Mouse (Mus musculus) brain, embryonic 14.5 days (tissue): Measurements from ENCODE around the gene Lmo1. TPM values are rescaled to one million over a fixed set of nuclear protein-coding genes. Genes with fewer than 3 reads are reported as not detected.

Source experiments
- DNase-seq: peaks from one replicate; pipeline ENCODE4 v3.0.0-alpha.2; 2011; ENCODE audit warnings: low read depth
- CTCF ChIP-seq: fragments of 200-500 bp; IDR thresholded peaks from 2 replicates; pipeline ENCODE4 v1.5.1; 2012; ENCODE audit warnings: inconsistent platforms, mild to moderate bottlenecking, moderate library complexity, borderline replicate concordance; ENCODE audit not compliant: insufficient read depth, insufficient read length; ENCODE audit errors: extremely low read depth
- POLR2A ChIP-seq: fragments of 200-500 bp; IDR thresholded peaks from 2 replicates; pipeline ENCODE4 v1.6.1; 2012; ENCODE audit warnings: mild to moderate bottlenecking, inconsistent platforms, borderline replicate concordance; ENCODE audit not compliant: poor library complexity, insufficient read depth, insufficient read length, severe bottlenecking; ENCODE audit errors: extremely low read depth
- polyA plus RNA-seq: library from polyadenylated mRNA; depleted of rRNA; stranded (reverse); fragments of >200 nt; gene quantifications from 2 replicates; pipeline ENCODE4 v1.2.3, GENCODE M21; 2012

Gene Lmo1
- polyA plus RNA-seq, 1 experiment, result 131 TPM

GRCm38 (mm10) chr7:109196399-109197082 is 21.5 kb upstream of the Lmo1 start:
- peak; percentile 90 for DNase-seq
- TF ChIP-seq CTCF (no peak), POLR2A (no peak)

DNA sequence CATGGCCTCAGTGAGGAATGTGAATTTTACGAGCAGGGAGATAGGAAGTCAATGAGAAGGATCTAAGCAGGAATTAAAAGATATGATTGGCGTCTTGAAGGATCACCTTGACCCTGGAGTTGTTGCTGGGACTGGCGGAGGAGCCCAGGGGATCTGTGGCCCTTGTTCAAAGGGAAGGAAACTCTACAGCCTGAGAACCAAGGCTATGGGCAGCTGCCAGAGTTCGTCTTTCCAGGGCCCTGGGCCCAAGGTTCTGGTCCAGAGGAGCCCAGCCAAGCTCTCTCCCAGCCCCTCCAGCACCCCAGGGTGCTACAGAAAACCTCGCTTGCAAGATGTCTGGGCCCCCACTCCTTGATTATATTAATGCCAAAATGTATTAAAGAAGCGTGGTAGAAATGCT is 21.0 kb upstream of the Lmo1 start:
- no peak for TF ChIP-seq CTCF
- TF ChIP-seq POLR2A, result no peak
- no peak for DNase-seq

DNA sequence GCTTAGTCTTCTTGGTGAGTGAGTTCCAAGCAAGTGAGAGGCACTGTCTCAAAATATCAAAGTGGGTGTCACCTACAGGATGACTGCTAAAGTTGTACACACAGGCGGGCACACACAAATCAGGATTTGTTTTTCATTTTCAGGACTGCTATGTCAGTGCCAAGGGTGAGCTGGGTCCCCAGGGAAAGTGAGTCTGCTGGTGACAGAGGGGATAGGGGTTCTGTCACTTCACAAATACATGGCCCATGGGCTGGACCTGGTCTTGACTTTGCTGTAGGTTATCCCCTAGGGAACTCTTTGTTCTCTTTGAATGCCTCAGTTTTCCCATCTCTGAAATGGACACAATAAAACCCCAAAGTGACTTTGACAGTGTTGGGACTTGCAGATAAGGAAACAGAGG is 19.8 kb upstream of the Lmo1 start:
- TF ChIP-seq POLR2A (no peak), CTCF (no peak)

DNA sequence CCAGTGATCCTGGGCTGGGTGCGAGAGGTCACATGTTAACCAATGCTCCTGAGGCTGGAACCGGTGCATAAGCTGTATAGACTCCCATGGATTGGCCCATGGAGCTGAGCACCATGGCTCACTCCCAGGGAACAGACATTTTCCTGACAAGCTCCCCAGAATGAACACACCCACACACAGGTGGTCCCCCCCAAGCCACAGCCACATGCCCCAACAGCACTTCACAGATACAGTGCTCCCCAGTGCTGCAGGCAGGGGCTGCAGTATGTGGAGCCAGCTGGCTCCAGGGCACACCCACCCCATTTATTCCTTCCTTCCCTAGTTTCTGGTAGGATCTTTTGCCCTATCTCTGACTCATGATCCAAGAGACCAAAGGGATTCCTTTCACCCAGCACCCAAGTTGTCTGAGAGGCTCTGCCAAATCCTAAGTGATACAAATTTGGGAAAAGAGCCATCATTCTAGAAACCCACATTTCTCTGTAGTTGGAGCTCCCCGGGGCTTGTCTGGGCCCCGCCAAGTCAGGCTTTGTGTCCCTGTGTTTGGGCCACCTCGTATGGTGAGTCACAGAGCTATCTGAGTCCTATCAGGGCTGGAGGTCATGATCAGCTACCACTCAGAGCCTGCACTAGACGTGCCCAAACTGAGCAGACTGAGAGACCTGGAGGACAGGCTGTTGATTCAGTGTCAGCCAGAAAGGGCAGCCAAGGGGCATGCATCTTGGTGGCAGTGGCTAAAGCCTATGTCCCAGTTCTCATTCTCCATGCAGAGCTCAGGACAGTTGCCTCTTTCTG is 12.4 kb upstream of the Lmo1 start:
- DNase-seq, result no peak
- no peak for TF ChIP-seq POLR2A
- no peak for TF ChIP-seq CTCF

More for the DNA sequence above, 19.8 kb upstream of the Lmo1 start:
- no peak for DNase-seq

GRCm38 (mm10) chr7:109185975-109186374 is 11.0 kb upstream of the Lmo1 start:
- TF ChIP-seq CTCF (no peak), POLR2A (no peak)

GRCm38 (mm10) chr7:109185564-109185963 is 10.6 kb upstream of the Lmo1 start:
- DNase-seq, result no peak
- TF ChIP-seq POLR2A (no peak), CTCF (no peak)

More at GRCm38 (mm10) chr7:109185975-109186374, 11.0 kb upstream of the Lmo1 start:
- DNase-seq, result no peak

- peak; percentile 91 for DNase-seq
- TF ChIP-seq POLR2A, result no peak
- no peak for TF ChIP-seq CTCF
These were observed 1.7 kb upstream of the Lmo1 start for GRCm38 (mm10) chr7:109176688-109177087.

- DNase-seq, result peak; percentile 91
- TF ChIP-seq CTCF, result no peak
- TF ChIP-seq POLR2A, result no peak
These were observed 941 bp upstream of the Lmo1 start for GRCm38 (mm10) chr7:109175670-109176625.

GRCm38 (mm10) chr7:109174337-109174948 is 564 bp downstream of the Lmo1 start:
- TF ChIP-seq CTCF, result no peak
- no peak for TF ChIP-seq POLR2A
- peak; percentile 84 for DNase-seq

DNA sequence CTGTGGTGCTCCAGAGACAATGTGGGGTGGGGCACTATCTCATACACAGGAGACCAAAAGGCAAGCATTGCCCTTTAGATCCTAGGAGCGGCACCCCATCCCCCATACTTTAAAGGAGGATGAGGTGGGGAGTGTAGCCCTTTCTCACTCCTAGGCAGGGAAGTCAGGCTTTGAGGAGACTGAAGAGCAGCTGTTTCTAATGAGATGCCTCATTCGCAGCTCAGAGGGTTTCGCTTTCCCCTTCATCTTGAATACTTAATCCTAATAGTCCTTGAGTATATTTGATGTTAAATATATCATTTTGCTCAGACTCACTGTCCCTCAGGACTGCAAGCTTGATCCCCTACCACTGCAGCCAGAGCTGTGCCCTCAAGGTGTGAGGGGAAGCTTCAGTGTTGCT is 3.1 kb downstream of the Lmo1 start:
- TF ChIP-seq POLR2A, result no peak
- peak; percentile 51 for DNase-seq
